Mouse (Mus musculus) lung, adult 2 months (tissue): ENCODE results near the gene Gpr179.

Experiments
- CTCF ChIP-seq: fragments of 200-500 bp; IDR thresholded peaks from 2 replicates; pipeline ENCODE4 v1.5.1; 2011; ENCODE audit warnings: mild to moderate bottlenecking, low read length, control low read depth; ENCODE audit not compliant: insufficient read depth
- POLR2A ChIP-seq: fragments of 200-500 bp; IDR thresholded peaks from 2 replicates; pipeline ENCODE4 v1.6.1; 2011; ENCODE audit warnings: low read depth, mild to moderate bottlenecking, control low read depth, low read length, borderline replicate concordance; ENCODE audit errors: extremely low read depth

DNA sequence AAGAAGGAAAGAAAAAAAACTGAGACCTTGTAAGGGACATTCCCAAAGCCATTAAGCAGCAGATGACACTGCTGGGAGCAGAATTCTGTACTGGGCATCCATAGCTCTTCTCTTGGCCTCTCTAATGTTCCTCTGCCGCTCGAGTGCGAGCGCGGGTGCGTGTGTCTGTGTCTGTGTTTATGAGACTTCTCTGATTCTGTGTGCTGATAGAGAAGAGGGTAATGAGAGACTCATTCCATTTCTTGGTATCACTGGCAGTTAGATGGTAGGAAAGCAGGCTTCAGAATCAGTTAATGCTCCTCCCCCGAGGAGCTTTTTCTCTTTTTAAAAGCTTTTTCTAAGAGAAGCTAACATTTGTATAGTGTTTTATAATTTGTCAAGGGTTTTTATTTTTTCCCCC, 3.4 kb upstream of the Gpr179 start:
- TF ChIP-seq CTCF (no peak), POLR2A (no peak)
